Mouse (Mus musculus): ENCODE results near the gene Mylk4.

Mylk4 gene

GRCm38 (mm10) chr13:32719284-32719683 lies 64.5 kb downstream of the Mylk4 start:
- no peak for DNase-seq (ENCODE audit: extremely low read depth, insufficient read length, low spot score)

- DNase-seq (ENCODE audit: extremely low read depth, insufficient read length, low spot score): no peak
Observed at GRCm38 (mm10) chr13:32717709-32718108, 66.0 kb downstream of the Mylk4 start.

- no peak for DNase-seq (ENCODE audit: extremely low read depth, insufficient read length, low spot score)
Observed at GRCm38 (mm10) chr13:32712568-32712967, 71.2 kb downstream of the Mylk4 start.

- DNase-seq (ENCODE audit: extremely low read depth, insufficient read length, low spot score): no peak
Observed at GRCm38 (mm10) chr13:32707894-32708293, 75.9 kb downstream of the Mylk4 start.

- DNase-seq (ENCODE audit: extremely low read depth, insufficient read length, low spot score): no peak
Observed at GRCm38 (mm10) chr13:32706651-32707288, 77.0 kb downstream of the Mylk4 start.

GRCm38 (mm10) chr13:32705315-32705714 lies 78.4 kb downstream of the Mylk4 start:
- no peak for DNase-seq (ENCODE audit: extremely low read depth, insufficient read length, low spot score)

- DNase-seq (ENCODE audit: extremely low read depth, insufficient read length, low spot score): no peak
Observed at GRCm38 (mm10) chr13:32704911-32705310, 78.8 kb downstream of the Mylk4 start.

GRCm38 (mm10) chr13:32701564-32701963 lies 82.2 kb downstream of the Mylk4 start:
- no peak for DNase-seq (ENCODE audit: extremely low read depth, insufficient read length, low spot score)

GRCm38 (mm10) chr13:32699376-32699775 lies 84.4 kb downstream of the Mylk4 start:
- no peak for DNase-seq (ENCODE audit: extremely low read depth, insufficient read length, low spot score)

GRCm38 (mm10) chr13:32698956-32699355 lies 84.8 kb downstream of the Mylk4 start:
- no peak for DNase-seq (ENCODE audit: extremely low read depth, insufficient read length, low spot score)

- DNase-seq (ENCODE audit: extremely low read depth, insufficient read length, low spot score): no peak
Observed at GRCm38 (mm10) chr13:32693886-32694455, 89.8 kb downstream of the Mylk4 start.

- no peak for DNase-seq (ENCODE audit: extremely low read depth, insufficient read length, low spot score)
Observed at GRCm38 (mm10) chr13:32692563-32692962, 91.2 kb downstream of the Mylk4 start.

GRCm38 (mm10) chr13:32690279-32690678 lies 93.5 kb downstream of the Mylk4 start:
- no peak for DNase-seq (ENCODE audit: extremely low read depth, insufficient read length, low spot score)

GRCm38 (mm10) chr13:32680868-32681515 lies 102.8 kb downstream of the Mylk4 start:
- peak; percentile 67 for DNase-seq (ENCODE audit: extremely low read depth, insufficient read length, low spot score)

GRCm38 (mm10) chr13:32680121-32680551 lies 103.6 kb downstream of the Mylk4 start:
- peak; percentile 87 for DNase-seq (ENCODE audit: extremely low read depth, insufficient read length, low spot score)

GRCm38 (mm10) chr13:32678998-32679397 lies 104.8 kb downstream of the Mylk4 start:
- DNase-seq (ENCODE audit: extremely low read depth, insufficient read length, low spot score): peak; percentile 40

- no peak for DNase-seq (ENCODE audit: extremely low read depth, insufficient read length, low spot score)
Observed at GRCm38 (mm10) chr13:32670782-32671181, 113.0 kb downstream of the Mylk4 start.

- no peak for DNase-seq (ENCODE audit: extremely low read depth, insufficient read length, low spot score)
Observed at GRCm38 (mm10) chr13:32668296-32668695, 115.5 kb downstream of the Mylk4 start.

GRCm38 (mm10) chr13:32667386-32667785 lies 116.4 kb downstream of the Mylk4 start:
- DNase-seq (ENCODE audit: extremely low read depth, insufficient read length, low spot score): no peak

GRCm38 (mm10) chr13:32662041-32662440 lies 121.7 kb downstream of the Mylk4 start:
- peak; percentile 34 for DNase-seq (ENCODE audit: extremely low read depth, insufficient read length, low spot score)

- DNase-seq (ENCODE audit: extremely low read depth, insufficient read length, low spot score): peak; percentile 62
Observed at GRCm38 (mm10) chr13:32660294-32660693, 123.5 kb downstream of the Mylk4 start.

- no peak for DNase-seq (ENCODE audit: extremely low read depth, insufficient read length, low spot score)
Observed at GRCm38 (mm10) chr13:32659271-32659670, 124.5 kb downstream of the Mylk4 start.
